Mouse (Mus musculus) kidney, adult 8-10 months (tissue): ENCODE results near the gene Atf1.

ENCODE experiments used
- DNase-seq, 2 experiments: peaks; one replicate each; pipeline ENCODE4 v3.0.0; 2022

Atf1 gene

DNA sequence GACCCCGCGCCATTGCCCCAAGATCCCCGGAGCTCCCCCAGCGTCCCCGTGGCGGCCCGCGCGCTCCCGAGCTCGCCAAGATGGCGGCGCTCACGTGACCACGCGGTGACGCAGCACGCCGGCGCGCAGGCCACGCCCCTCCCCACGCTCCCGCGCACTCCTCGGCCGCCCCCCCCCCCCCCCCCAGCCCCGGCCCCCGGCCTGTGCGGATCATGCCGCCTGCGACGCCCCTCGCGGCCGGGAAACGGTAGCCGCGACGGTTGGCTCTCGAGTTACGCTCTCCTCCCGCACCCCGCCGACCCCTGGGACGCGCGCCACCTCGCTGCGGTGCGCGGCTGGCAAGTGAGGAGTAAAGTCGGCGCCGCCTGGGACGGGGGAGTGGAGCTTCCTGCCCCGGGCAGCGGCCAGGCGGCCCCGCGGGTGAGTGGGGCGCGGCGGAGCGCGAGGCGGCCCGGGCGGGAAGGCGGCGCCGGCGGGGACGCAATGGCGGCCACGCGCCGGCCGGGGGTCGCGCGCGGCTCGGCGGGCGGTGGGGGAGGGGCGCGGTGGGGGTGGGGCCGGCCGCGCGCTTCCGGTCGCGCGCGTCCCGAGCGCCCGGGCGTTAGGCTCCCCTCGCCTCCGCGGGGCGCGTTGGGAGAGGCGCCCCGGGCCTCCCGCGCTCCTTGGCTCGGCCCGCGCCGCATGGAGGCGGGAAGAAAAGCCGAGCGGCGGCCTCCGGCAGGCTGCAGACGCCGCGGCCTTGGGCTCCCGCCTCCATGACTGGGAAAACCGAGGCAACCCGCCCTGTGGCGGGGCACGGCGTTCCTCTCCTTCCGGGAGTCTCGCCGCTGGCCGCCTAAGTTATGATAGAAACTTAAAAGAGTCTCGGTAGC is at the start of gene Atf1:
Gene Atf1 (plus strand): TSS at position 157 of the 872 bp plus-strand sequence.
- DNase-seq: peak; percentile 86 to 88

DNA sequence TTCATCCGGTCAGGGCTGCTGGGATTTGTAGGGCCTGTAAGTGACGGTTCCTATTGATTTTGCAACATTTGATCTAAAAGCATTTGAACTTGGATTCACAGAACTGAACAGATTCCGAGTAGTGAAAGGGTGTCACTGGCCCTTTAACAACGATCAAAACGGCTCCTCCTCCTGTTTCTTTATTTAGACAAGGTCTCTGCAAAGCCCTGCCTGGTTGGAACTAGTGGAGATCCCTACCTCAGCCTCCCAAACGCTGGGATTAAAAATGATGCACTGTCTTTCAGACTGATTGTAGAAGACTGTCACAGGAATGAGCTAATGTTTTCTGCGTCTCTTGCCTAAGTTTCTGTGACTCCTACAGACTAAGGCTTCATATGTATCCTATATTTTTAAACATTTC is 49.1 kb upstream of the Atf1 start:
- no peak for DNase-seq

DNA sequence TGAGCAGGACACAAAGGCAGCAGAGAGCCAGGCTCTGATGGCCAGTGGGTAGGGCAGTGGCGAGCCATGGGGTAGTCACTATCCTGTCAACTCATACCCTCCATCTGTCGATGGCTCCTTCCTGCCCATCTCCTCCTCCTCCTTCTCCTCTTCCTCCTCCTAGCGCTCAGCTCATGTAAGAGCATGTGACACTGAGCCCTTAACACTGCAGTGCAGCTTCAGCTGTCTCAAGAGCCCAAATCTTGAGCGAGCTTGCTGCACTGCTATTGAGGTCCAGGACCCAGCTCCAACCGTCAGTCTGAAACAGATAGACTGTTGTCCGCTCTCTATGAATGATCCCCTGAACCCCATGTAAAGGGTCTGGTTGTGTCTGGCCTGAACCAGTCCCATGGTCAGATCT is 47.9 kb upstream of the Atf1 start:
- DNase-seq: no peak

DNA sequence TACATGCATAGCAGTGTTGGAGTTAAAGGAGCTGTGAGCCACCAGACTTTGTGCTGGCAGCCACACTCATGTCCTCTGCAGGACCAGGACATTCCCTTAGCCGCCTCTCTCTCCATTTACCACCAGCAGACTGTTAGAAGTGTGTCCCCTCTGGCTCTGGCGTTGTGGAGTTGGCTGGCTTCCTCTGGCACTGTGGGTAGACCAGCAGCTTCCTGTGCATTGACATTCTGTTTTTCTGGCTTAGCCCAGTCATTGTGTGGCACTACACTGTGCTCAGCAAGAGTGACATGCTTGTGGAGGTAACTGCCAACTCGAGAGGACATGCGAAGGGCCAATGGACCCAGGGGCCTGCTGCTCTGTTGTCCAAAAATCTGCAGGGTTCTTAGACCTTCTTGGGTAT is 47.4 kb upstream of the Atf1 start:
- no peak for DNase-seq

DNA sequence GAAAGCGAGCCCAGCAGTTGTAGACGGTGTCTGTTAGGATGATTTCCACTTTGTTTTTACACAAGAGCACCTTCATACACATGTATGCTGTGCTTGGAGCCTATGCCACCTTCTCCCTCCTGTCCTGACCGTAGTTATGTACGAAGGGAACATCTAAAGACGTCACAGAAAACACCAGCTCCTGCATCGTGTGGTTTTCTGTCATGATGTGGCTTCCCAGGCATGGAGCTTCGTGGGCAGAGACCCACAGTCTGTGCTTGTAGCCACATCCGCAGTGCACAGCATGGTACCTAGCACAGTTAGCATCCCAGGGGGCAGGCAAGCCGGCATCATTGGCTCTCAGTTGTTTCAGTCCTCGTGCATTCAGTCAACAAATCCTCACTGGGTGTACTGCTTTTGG is 45.8 kb upstream of the Atf1 start:
- no peak for DNase-seq

DNA sequence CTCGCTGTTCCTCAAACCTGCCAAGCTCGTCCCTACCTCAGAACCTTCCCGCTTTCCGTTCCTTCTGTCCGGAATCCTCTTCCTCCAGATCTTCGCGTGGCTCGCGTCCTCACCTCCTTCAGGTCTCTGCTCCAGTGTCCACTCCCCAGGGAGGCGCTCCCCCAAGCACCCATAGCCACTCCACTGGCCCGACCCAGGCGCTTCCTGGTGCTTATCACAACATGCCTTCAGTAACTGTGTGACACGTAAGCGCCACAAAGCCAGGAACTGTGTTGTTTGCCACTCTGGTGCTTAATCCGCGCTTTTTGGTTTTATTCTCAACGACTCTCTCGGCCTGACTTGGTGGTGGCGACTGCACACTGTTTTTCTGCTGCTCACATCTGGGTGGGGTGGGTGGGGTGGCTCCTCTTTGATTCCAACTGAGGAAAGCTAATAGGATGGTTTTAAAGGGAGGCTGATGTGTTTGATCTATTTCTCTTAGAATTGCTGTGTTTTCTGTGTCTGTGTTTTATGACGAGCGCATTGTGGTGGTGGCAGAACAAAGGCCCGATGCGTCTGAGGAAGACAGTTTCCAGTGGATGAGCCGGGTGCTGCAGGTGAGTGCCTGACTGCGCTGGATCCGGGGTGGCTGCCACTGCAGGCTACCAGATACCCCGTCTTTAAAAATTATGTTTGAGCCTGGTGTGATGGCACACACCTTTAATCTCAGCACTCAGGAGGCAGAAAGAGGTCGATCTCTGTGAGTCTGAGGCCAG is 44.9 kb upstream of the Atf1 start:
- no peak for DNase-seq

DNA sequence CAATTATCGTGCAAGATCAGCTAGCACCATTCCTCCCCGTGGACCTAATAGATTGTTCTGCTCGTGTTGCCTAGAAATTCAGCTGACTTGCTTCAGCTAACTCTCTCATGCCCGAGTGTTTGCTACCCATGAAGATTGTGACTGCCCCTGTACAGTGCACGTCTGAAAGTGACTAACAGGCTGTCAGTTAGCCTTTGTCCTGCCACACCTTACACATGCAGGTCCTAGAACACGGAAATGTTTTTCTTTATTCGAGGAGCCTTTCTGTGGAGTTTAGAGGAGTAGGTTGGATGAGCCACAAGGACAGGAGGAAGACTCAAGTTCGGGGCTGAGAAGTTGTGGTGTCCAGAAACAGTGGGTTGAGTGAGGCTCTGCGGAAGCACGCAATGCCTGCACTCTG is 44.1 kb upstream of the Atf1 start:
- no peak for DNase-seq

DNA sequence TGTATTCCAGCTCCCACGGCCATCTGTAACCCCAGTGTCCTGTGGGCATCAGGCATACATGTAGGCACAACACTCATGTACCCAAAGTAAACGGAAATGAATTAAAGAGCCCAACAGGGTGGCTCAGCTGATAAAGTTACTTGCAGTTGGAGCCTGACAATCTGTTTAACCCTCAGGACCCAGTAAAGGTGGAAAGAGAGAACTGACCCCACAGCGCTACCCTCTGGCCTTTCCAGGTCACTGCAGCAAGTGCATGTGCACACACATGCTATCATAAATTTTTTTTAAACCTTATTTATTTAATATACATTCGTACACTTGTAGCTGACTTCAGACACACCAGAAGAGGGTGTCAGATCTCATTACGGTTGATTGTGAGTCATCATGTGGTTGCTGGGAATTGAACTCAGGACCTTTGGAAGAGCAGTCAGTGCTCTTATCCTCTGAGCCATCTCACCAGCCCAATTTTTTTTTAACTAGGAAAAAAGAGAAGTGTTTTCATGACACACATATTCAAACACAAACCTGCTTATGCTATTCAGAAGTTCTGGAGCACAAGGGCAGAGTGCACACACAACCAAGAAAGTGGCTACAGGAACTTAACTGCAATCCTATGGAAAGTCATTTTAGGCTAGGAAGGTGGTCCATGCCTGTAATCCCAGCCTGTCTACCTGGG is 42.7 kb upstream of the Atf1 start:
- no peak for DNase-seq

DNA sequence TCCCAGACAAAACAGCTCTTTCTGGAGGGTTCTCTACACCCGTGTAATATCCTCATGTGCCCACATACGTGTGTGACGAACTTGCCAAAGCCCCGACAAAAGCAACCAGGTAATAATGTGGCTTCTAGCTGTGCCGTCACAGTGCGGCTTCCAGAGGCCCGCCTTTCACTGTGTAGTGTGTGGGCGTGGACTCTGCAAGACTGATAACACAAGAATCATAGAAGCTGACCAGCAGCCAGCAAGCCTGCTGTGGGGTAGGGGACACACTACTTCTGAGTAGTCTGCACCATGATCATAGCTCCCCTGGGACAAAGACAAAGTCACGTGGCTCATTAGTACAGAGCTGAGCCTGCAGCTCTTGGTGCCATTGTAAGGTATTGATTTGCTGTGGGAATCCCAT is 41.4 kb upstream of the Atf1 start:
- no peak for DNase-seq

DNA sequence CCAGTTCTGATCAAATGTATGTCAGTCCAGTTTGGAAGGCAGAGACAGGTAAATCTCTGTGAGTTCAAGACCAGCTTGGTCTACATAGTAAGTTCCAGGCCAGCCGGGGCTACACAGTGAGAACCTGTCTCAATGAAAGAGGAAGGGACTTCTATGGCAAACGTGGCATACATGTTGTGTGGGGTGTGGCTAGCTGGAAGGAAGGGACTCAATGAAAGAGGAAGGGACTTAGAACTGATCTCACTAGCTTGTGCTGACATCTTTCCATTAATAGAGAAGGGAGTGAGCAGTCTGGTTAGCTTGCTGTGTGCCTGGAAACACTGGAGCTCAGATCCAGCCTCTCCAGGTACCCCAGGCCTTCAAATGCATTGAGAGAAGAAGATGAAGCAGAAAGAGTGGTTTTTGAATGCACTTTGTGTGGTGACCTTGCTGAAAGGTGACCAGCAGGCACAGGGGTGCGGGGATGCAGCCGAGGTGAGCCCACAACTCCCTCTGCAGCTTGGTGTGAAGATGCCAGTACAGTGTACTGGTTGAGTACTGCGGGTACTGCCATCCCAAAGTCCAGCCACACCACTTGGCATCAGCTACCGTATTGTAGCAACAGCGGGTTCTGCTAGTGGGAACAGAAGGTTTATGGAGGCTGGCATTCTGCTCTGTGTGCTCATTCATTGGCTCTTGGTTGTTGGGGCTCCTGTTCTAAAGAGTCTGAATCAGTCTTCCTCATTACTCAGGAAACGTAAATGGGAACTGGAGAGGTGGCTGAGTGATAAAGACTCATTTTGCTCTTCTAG is 40.5 kb upstream of the Atf1 start:
- DNase-seq: no peak

DNA sequence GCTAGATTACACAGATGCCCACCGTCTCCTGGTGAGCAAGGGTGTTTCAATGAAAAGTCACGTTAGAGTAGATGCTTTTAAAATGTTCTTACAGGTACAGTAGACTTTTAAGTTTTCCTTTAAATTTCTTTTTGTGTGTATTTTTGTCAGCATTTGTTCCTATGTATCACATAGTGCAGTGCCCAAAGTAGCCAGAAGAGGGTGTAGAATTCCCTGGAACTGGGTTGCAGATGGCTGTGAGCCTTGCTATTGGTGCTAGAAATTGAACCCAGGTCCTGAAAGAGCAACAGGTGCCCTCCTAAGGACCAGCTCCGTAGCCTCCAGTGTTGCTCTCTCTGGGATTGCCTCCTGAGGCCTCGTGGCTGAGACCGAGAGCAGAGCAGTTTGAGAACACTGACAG is 39.1 kb upstream of the Atf1 start:
- DNase-seq: no peak

DNA sequence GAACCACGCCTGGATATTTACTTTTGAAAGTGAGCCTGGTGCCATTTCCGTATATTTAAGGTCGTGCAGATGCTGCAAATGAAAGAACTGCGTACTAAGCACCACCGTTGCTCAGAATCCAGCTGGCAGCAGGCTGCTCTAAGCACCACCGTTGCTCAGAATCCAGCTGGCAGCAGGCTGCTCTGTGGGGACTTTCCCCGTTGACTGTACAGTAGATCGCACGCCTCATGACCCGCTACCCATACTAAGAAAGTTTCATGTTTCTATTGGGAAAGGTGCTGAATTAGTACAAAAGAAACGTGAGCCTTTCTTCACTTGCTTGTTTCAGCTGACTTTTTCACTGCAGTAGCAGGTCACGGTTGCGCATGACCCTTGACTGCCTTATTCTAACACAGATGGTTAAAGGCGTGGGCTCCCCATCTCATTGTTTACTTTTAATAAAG is 38.6 kb upstream of the Atf1 start:
- DNase-seq: no peak

DNA sequence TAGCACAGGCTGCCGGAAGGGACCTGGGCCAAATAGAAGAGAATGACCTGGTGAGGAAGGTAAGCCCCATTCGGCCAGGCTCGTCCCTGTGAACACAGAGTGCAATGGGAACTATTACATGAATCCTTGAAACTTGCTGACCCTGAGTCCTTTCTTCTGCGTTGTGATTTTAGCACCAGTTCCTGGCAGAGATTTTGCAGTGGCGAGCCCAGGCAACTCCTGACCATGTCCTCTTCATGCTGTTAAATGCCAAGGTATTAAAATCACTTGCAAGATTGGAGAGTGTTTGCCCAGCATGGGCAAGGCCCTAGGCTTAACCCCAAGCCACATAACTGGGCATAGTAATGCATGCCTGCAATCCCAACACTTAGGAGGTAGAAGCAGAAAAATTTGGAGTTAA is 37.5 kb upstream of the Atf1 start:
- no peak for DNase-seq

DNA sequence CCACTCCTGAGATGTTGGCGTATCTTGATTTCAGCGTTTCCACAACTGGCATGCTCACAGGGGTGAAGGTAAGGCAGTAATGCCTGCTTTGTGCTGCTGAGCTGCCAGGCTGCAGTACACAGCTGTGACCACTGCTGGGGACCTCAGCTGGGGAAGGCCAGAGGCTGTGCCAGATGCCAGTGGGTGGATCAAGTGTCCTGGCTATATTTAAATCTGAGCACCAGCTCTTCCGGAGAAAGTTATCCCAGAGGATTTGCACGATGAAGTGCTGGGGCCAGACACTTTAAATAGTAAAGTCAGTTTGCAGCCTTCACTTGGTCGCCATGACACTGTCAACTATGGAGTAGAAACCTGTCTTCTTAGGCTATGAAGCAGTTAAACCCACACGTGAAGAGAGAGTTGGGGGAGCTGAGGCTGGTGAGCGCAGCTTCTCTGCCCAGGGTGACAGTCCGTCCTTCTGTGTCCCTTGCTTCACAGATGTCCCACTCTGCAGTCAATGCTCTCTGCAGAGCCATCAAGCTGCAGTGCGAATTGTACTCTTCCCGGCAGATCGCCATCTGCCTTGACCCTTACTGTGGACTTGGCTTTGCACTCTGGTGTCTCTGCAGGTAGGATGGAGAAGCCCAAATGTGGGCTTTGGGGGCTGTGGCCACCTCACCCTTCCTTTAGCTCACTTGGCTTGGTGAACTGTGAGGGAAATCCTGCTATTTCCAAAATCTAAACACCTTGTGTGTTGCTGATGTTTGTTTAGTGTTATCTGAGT is 28.5 kb upstream of the Atf1 start:
- DNase-seq: no peak

DNA sequence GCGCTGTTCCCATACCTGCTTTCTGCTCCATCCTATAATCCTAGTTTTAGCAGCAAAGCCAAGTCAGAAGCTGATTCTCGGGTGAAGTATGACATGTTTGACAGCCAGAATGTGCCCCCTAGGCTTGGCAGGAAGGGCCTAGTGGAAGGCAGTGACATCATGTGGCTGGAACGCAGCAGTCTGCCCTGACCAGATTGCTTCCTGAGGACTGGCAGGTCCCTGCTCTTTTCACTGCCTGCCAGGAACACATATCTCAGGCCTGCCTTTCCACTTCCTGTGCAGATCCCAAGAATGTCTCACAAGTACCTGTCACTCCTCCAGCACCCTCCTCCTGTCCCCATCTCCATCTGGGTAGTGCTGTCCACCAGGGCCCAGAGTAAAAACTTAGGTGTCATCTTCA is 27.8 kb upstream of the Atf1 start:
- peak; percentile 21 to 28 for DNase-seq

DNA sequence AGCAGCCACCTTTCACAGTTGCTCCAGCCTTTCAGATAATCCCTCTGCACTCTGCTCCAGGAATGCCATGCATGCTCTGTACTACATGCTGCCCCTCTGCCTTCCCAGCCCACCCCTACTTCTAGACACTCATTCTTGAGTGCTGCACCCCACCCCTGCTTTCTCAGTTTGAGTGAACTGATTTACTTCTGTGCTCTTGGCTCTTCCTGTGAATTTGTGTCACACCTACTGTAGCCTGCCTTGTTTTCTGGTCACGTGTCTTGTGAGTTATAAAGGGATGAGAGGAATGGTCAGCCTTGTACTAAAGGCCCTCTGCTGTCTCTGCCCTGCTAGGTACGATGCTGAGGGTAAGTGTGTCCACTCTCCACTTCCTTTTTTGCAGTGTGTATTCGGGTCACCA is 25.8 kb upstream of the Atf1 start:
- DNase-seq: no peak

DNA sequence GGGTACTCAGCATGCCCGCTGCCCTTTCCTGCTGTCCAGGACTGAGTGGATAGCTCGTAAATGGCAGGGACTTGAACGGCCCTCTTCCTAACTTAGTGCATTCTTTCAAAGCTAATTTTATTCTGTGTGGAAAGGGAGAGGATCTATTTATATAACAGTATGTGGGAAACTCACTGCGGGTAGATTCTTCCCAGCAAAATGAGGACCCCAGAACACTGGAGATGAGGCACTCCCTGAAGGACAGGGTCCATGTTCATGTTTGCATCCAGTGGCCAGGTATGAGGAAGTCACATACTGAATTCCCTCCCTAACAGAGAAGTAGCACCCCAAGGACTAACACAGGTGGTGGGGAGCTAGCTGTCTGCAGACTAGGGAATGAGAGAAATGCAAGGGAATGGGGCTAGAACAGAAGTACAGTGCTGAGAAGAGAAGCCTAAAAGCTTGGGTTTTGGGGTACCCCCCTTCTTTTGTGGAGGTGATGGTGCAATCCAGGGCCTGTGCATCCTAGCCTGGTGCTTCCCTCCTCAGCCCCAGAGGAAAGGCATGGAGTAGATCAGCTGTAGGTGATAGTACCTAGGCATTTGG is 25.1 kb upstream of the Atf1 start:
- no peak for DNase-seq

DNA sequence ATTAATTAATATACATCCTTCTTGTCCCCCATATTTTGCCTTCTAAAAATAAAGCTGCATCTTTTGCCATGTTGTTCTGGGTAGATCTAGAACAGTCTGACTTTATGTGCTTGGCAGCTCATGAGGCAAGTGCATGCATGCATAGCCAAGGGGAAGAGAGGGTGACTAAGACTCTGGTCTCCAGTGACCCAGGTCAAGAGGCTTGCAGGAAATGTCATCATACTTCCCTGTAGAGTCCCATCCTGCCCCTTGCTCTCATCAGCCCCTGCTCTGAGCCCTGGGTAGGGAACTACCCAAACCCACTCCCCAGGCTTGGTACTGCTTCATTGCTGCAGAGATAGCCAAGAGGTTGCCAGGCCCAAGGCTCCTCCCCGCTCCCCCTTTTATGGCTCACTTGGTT is 23.0 kb upstream of the Atf1 start:
- no peak for DNase-seq

DNA sequence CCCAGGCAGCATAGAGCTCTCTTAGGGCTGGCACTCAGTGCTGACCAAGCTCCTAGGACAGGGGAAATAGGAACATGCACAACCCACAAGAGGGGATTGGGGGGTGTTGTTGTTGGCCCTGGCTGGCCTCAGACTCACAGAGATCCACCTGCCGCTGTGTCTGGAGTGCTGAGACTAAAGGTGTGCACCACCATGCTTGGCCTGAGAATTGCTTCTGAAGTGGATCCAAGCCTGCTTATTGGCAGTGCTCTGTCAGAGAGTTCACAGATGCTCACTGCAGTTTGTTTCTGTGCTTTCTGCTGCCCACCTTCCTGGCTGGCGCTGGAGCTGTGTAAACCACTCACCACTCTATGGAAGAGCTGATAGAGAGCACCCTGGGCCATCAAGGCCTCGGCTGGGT is 17.6 kb upstream of the Atf1 start:
- no peak for DNase-seq

DNA sequence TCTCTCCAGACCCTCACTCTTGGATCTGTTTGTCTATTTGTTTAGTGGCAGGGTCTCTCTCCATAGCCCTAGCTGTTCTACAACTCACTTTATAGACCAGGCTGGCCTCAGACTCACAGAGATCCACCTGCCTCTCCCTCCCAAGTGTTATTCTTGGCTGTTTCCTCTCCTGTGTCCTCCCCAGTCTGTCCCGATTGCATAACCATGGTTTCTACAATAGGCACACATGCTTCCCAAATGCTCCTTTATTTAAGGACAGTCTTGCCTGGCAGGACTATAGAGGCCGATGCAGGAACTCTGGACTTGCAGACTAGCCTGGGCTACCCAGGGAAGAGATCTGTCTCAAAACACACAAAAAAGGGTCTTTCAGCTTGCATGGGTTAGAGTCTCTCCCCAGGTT is 14.3 kb upstream of the Atf1 start:
- no peak for DNase-seq

DNA sequence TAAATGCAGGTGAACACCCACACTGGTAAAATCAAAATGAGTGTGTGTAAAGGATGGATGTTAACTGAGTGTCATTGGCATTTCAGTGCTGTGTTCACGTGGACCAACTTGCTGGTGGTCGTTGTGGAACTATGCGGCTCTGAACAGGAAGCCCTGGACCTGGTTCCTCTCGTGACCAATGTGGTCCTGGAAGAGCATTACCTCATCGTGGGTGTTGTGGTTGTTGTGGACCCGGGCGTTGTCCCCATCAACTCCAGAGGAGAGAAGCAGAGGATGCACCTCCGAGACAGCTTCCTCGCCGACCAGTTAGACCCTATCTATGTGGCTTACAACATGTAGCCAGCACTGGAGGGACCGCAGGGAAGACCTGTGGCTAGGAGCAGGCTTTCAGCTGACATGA is 12.5 kb upstream of the Atf1 start:
- no peak for DNase-seq

DNA sequence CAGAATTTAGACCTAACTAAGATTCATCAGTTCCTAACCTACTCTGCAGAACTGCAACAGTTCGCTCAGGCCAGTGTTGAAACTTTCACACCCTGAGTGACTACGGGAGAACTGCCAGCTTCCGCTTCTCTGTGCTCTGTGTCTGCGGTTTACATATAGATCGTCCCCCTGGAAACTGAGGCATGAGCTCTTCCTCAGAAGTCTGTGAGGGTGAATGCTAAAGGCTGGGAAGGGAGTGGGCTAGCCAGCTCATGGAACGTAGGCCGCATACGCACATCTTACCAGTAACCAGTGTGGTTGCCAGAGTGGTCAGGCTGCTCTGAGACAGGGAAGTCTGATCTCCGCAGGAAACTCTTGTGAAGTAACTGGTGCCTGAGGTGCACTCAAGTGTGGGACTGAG is 11.4 kb upstream of the Atf1 start:
- DNase-seq: no peak
